Mouse (Mus musculus): ENCODE measurements at regions not wholly inside any gene's neighbourhood (a gene's known extent, or its start where the extent isn't known, plus 50 kb on each side); places are given as distances from the start of the nearest gene placed in this dataset.

- no peak for DNase-seq (ENCODE audit: low read depth, low spot score)
Observed at GRCm38 (mm10) chr13:44030590-44030989, 246.0 kb downstream of the Cd83 start.

- no peak for DNase-seq (ENCODE audit: low read depth, low spot score)
Observed at GRCm38 (mm10) chr13:44037774-44038294, 253.3 kb downstream of the Cd83 start.

- no peak for DNase-seq (ENCODE audit: low read depth, low spot score)
Observed at GRCm38 (mm10) chr13:44038322-44038721, 253.7 kb downstream of the Cd83 start.

GRCm38 (mm10) chr13:44040640-44041039 is 256.1 kb downstream of the Cd83 start:
- no peak for DNase-seq (ENCODE audit: low read depth, low spot score)

DNA sequence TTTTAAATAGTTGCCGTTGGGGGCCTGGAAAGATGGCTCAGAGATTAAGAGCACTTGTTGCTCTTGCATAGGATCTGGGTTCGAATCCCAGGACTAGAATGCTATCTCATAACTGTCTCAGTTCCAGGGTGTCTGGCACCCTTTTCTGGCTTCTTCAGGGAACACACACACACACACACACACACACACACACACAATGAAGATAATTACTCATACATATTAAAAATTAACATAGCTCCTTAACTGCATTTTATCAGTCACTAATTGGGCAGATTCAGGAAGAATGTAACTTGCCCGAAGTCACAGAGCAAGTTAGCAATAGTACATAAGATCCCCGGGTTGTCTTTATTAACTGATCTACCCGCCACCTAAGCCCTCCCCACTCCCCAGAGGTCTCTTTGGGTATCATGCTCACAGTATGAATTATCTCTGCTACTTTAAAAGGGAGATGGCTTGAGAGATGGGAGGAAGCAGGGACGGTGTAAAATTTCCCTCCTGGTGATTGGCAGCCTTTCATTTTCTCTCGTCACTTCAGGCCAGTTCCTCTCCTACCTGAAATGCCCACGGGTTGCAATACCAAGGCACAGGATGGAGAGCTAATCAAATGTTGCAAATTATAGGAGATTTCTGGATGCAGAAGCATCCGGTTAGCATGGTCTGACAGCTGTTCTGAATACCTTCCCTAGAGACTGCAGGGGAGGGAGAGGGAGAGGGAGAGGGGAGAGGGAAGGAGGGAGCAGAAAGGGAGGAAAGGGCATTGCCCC is 258.3 kb downstream of the Cd83 start:
- DNase-seq (ENCODE audit: low read depth, low spot score), result no peak

DNA sequence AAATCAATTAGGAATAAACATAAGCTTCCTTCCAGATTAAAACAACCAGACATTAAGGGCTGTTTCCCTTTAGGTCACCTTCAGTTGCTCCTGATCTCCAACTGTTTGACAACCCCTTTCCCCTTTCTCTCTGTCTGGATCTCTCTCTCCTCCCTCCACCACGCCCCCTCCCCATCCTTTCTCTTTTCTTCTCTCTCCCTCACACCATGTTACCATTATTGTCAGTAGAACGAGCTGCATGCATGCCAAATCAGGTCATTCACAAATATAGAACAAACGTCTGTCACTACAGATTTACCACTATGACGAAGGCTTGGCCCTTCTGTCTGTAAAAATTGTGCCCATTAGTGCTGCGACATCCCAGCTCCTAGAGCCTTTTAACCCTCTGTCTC is 258.9 kb downstream of the Cd83 start:
- DNase-seq (ENCODE audit: low read depth, low spot score), result no peak

- no peak for DNase-seq (ENCODE audit: low read depth, low spot score)
Observed at GRCm38 (mm10) chr13:44044546-44045216, 260.1 kb downstream of the Cd83 start.

DNA sequence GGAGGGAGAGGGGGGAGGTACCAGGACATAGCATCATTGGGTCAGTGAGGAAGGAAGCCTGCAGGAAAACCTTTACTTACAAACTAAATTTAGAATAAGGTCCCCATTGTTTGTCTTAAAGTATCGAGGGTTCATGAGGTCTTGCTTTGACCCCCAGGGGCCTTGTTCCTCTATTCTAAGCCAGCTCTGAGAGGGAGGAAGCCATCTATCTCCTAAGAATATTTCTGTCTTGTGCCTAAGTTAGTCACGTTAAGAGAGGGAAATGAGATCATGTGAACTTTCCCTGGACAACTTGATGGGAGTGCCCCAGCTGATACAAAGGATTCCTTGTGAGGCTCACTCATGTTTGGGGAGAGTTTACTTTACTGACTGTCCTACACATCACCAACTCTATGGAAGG is 261.9 kb downstream of the Cd83 start:
- no peak for DNase-seq (ENCODE audit: low read depth, low spot score)

- DNase-seq (ENCODE audit: low read depth, low spot score), result no peak
Observed at GRCm38 (mm10) chr13:44054157-44054556, 269.6 kb downstream of the Cd83 start.

DNA sequence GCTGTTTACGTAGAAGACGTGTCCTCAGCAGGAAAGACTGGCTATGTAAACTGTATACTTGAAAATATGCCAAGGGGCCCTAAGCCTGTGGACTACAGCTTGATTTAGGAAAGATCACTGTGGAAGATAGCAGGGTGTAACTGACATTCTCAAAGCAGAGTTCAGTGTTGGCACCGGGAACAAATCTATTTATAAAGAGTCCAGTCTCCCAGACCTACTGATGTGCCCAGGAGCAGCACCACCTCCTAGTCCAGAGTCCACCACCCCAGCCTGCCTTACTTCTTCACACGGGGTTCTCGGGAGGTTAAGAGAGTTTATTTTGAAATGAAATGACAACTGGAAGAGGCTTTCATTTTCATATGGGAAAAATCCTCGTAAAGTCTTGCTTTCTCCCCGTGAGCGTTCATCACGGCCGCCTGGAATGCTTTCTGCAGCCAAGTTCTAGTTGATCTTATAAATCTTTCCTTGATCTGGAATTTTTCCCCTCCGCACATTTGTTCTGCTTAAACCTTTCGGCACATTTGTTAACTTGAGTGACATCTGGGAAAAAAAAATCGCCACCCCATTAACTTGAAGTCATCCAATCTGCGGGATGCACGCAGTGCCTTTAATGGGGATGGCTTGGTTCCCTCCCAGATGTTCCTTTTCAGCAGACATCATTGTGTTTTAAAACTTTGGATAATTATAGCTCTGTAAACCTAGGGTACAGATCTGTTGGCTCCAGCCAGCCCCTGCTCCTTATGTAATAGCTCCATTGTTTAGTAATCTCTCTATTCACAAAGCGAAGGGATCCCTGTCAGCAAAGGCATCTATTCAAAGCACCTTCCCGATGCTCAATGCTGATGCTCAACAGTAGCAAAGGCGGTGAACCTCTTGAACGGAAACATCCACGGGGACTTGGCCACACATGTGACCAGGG is 271.3 kb downstream of the Cd83 start:
- no peak for DNase-seq (ENCODE audit: low read depth, low spot score)

DNA sequence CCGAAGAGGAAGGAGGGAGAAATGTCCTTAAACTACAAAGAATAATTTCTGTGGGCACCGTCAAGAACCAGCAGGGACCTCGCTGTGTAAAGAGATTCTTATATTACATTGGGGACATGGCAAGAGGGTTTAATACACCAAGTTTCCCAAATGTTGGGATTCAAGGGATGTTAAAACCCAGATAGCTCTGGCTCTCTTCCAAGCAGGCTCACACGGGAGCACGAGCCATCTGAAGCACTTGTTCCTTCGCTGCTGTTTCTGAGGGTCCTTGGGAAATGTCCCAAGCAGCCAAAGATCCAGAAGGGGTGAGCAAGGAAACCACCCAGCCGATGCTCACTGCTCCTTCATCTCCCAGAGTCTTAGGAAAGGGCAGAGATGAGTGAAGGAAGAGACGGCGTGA is 272.1 kb downstream of the Cd83 start:
- DNase-seq (ENCODE audit: low read depth, low spot score), result no peak

GRCm38 (mm10) chr13:44057542-44057941 is 273.0 kb downstream of the Cd83 start:
- no peak for DNase-seq (ENCODE audit: low read depth, low spot score)

DNA sequence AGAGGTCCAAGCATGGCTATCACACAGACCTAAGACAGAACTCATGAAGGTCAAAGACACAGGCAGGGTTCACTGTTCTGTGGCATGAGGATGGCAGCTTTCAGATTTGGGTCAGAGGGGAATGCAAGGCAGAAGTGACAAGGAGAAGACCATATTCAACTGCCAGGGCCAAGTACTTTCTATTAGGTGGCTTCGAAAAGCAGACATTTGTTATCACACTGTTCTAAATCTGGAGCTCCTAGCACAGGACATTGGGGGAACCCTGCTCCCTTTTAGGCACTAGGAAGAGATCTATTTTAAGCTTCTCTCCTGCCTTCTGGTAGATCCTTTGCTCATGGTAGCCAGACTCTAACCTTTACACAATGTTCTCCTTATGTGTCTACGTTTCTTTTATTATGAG is 273.7 kb downstream of the Cd83 start:
- no peak for DNase-seq (ENCODE audit: low read depth, low spot score)

GRCm38 (mm10) chr13:44059436-44059835 is 274.9 kb downstream of the Cd83 start:
- DNase-seq (ENCODE audit: low read depth, low spot score), result no peak

- DNase-seq (ENCODE audit: low read depth, low spot score), result no peak
Observed at GRCm38 (mm10) chr13:44061286-44061685, 276.7 kb downstream of the Cd83 start.

DNA sequence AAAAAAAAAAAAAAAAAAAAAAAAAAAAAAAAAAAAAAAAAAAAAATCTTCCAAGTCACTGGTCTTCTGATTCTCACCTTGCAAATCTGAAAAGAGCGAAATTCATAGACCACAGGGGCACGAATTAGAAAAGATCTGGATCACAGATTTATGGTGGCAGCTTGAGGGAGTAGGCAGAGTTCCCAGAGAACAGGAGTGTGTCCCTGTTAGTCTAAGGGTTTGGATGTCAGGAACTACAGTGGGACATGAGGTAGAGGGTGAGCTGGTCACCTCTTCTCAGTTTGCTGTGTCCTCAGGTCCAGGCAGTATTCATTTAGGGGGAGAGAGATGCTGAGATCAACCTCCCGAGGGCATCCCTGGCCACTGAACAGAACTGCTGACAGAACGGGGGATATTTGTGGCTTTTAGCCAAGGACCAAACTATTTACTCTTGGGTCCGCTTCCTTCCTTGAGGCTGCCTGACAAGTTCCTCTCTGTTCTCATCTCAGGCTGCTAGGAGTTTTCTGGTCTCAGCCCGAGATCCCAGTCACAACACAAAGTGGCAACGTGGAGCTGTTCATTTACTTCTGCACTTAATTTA is 277.2 kb downstream of the Cd83 start:
- no peak for DNase-seq (ENCODE audit: low read depth, low spot score)

DNA sequence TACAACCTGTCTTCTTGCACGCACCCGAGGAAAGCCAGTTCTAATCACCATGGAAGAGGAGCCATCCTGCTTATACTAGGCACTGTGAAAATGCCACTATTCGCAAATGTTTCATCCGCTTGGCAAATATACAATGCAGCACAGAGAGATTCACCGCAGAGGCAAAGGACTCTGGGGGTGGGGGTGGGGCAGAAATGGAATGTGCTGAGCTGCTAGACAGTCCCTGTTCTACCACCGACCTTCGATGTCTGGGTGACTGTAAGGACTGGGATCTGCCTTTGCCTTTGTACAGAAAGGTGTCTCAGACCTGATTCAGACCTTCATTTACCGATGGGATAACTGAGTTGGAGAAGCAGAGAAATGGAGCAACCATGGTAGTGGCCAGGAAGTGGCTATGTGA is 278.7 kb downstream of the Cd83 start:
- no peak for DNase-seq (ENCODE audit: low read depth, low spot score)

- no peak for DNase-seq (ENCODE audit: low read depth, low spot score)
Observed at GRCm38 (mm10) chr13:44064026-44064425, 279.5 kb downstream of the Cd83 start.

DNA sequence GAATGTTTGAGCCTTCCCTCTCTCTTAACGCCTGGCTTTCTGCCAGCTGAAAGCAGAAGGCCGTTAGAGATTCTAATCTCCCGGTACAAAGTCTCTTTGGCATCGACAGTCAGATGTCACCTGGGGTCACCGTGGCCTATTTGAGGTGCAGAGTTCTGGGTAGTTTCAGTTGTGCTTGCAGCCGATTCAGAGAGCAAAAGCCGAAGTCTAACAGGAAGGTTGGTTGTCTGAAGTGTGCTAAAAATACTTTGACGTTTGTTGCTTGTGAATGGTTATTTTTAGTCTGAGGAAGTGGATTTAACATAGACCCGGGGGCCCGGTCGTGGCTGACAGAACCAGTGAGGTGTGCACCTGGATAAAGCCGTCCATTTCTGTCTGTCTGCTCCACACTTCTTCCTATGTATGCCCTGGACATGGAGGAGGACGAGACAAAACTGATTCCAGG is 281.2 kb downstream of the Cd83 start:
- no peak for DNase-seq (ENCODE audit: low read depth, low spot score)

DNA sequence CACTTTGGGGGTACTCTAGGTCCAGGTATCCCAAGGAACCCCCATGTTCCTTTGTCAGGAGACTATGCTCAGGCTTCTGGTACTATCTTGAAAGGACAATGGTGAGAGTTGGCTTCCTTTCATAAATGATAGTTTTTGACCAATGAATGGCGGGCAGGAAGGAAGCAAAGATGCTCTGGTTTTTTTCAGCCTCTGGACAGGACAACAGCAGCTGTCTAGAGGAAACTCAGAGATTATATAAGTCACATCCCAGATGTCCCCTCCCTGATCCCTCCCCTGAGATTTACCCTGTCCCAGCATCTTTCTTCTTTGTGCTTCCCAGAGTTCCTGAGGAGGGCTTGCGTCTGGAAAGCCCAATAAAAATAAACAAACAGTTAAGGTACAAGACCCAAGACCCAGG is 282.7 kb downstream of the Cd83 start:
- no peak for DNase-seq (ENCODE audit: low read depth, low spot score)

DNA sequence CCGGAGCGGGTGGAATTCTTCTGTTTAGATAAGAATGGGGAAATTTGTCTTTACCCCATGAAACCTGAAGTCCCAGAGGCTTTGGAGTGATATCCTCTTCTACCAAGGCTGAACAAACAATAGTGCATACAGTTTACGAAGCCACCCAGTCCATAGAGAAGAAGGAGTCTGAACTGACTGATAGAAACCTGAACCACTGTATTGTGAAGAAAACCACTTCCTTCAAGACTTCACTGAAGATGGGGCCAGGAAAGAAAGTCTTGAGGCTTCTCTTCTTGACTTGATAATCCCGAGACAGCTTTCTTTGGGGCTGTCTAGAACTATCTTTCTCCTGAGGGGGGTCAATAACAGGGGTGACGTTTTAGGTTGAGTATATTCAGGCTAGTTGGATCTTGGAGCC is 284.4 kb downstream of the Cd83 start:
- DNase-seq (ENCODE audit: low read depth, low spot score), result no peak

- no peak for DNase-seq (ENCODE audit: low read depth, low spot score)
Observed at GRCm38 (mm10) chr13:44073122-44073521, 288.5 kb downstream of the Cd83 start.
